Mouse (Mus musculus): ENCODE measurements around the gene Sdf2. TPM values are rescaled to one million over a fixed set of nuclear protein-coding genes. Genes with fewer than 3 reads are reported as not detected.
A peak's percentile ranks its signal among the peaks of the same experiment; 100 is the strongest.
"Not testable (repeated sequence)": the region's sequence is repeated elsewhere in the genome, so short reads cannot be mapped to it uniquely, and the experiment has no call there.

The Sdf2 gene
- polyA plus RNA-seq, 1 experiment from 2014 or later: 118 TPM

DNA sequence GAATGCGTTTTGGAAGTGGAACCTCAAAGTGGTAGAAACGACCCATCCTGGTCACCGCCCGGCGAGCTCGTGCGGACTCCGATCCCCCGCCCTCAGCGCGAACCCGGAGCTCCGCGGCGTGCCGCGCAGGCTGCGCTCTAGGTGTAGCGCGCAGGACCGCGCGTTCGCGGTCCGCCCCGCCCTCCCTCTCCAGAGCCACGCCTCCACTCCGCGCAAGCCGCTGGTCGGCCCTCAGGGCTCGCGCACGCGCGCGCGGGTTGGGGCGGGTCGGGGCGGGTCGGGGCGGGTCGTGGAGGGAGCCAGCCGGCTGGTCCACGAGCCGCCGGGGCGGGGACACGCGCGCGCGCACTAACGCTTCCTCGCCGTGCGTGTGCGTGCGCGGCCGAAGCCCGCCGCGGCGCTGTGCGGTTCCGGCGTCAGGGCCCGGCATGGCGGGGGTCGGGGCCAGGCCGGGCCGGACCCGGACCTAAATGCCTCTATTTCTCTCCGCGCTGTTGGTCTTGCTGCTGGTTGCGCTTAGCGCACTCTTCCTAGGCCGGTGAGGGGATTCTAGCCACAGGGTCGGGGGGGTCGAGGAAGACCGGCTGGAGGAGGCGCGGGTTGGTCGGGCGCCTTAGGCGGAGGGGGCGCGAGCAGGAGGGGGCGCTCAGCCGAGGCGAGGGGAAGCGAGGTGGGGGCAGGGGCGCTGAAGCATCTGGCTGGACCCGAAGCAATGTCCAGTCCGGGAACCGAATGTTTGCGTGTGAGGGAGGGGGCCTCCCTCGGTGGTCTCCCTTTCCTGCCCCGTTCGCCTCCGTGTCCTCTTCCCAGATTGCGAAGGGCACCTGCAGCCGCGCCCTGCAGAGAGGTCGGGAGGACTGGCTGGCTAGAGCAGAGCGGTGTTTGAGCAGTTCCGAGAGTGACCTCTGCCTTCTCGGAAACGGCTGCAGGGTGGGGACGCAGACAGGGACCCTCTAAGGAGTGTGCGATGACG lies 16.1 kb downstream of the Sdf2 start, which contains the start of gene 2610507B11Rik:
2610507B11Rik (plus strand) TSS at position 373 of the 973 bp plus-strand sequence.
- in situ Hi-C loops (cut with MboI; ENCODE audit: low pct_unique_long_range_greater_than_20kb): no loop called here
- POLR2A ChIA-PET: interaction anchor here (0.6 to 2.0 kb wide), 2 partner anchors 37 to 85 kb away, joined by 4 to 6 read pairs; no protein-coding TSS in a partner anchor
- ATAC-seq (peak; percentile 74), DNase-seq (ENCODE audit: low read depth, low spot score) (peak; percentile 47)
- TF ChIP-seq CTCF (IDR thresholded peaks at IDR 0.05): no peak
- no peaks in the 10 kb centered on the region for H3K27me3 ChIP-seq
- CTCF ChIA-PET: interaction anchor here (1.0 to 2.4 kb wide), 5 partner anchors 17 to 83 kb away, joined by 3 to 9 read pairs (median 4); no protein-coding TSS in a partner anchor

DNA sequence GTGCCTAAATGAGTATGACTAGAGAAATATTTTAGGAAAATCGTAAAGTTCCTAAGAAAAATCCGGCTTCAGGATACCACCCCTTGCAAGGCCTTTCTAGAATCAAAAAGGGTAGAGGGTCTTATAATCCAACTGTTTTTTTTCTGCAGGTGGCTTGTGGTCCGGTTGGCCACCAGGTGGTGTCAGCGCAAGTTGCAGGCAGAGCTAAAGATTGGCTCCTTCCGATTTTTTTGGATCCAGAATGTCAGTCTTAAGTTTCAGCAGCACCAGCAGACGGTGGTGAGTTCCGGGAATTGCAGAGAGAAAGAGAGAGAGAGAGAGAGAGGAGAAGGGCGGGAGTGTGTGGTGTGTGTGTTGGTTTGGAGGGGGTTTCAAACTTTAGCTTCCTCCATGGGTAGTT lies 17.0 kb downstream of the Sdf2 start:
- H3K27me3 ChIP-seq: no peaks in the 10 kb centered on the region
- TF ChIP-seq CTCF (IDR thresholded peaks at IDR 0.05): peak; percentile 87
- POLR2A ChIA-PET: interaction anchor here (0.6 to 2.0 kb wide), 3 partner anchors 38 to 84 kb away, joined by 4 to 6 read pairs (median 5); no protein-coding TSS in a partner anchor
- ATAC-seq: no peak
- in situ Hi-C loops (cut with MboI; ENCODE audit: low pct_unique_long_range_greater_than_20kb): no loop called here
- DNase-seq (ENCODE audit: low read depth, low spot score): no peak
- CTCF ChIA-PET: interaction anchor here (1.0 to 2.4 kb wide), 6 partner anchors 16 to 82 kb away, joined by 3 to 9 read pairs (median 4); no protein-coding TSS in a partner anchor

DNA sequence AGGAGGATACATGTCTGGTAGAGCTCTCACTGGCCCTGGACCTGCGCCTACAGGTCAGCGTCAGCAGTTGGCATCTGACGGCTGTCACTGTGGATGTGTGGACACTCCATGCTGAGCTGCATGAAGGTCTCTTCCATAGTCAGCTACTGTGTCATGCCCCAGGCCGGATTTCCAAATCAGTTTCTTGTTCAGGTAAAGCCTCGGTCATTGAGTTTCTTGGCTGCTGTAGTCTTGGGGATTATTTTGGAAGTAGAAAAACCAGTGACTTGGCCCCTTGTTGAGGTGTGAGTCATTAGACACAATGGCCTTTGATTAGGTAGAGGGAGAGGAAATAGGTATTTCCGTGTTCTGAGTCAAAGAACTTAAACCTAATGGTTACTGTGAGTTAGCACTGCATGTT lies 20.0 kb downstream of the Sdf2 start:
- POLR2A ChIA-PET: interaction anchor here (0.9 kb wide), 1 partner anchor 53 kb away, joined by 3 read pairs; no protein-coding TSS in a partner anchor
- DNase-seq (ENCODE audit: low read depth, low spot score) (no peak), ATAC-seq (no peak)
- CTCF ChIA-PET: no interaction called here
- TF ChIP-seq CTCF (IDR thresholded peaks at IDR 0.05): no peak
- no peaks in the 10 kb centered on the region for H3K27me3 ChIP-seq
- in situ Hi-C loops (cut with MboI; ENCODE audit: low pct_unique_long_range_greater_than_20kb): no loop called here

DNA sequence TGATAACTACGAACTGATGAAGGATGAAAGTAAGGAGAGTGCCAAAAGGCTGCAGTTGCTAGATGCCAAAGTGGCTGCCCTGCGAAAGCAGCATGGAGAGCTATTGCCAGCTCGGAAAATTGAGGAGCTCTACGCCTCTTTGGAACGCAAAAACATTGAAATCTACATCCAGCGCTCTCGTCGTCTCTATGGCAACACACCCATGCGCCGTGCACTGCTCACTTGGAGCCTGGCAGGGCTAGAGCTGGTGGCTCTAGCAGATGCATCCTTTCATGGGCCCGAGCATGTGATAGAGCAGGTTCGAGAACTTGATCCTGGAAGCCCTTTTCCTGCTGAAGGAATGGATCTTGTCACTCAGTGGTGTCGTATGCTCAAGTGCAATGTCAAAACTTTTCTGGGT lies 26.4 kb downstream of the Sdf2 start:
- ChIA-PET CTCF (no interaction called here), POLR2A (no interaction called here)
- in situ Hi-C loops (cut with MboI; ENCODE audit: low pct_unique_long_range_greater_than_20kb): no loop called here
- no peak for DNase-seq (ENCODE audit: low read depth, low spot score)
- no peak for TF ChIP-seq CTCF (IDR thresholded peaks at IDR 0.05)
- no peaks in the 10 kb centered on the region for H3K27me3 ChIP-seq
- ATAC-seq: no peak

DNA sequence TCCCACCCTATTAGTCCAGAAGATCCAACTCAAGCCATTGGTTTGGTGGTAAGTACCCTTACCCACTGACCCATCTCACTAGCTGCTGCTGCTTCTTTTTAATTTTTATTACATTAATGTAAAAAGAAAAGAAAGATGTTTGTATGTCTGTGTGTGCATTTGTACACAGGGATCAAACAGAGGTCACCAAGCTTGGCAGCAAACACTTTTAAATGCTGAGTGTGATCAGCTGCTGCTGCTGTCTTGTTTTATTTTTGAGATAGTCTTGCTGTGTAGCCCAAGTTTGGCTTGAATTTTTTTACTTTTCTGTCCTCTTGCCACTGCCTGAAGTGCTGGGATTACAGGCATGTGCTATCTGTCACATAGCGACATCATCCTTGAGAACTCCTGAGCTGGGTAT lies 30.1 kb downstream of the Sdf2 start:
- POLR2A ChIA-PET: no interaction called here
- no peak for ATAC-seq
- no peaks in the 10 kb centered on the region for H3K27me3 ChIP-seq
- in situ Hi-C loops (cut with MboI; ENCODE audit: low pct_unique_long_range_greater_than_20kb): no loop called here
- CTCF ChIA-PET: interaction anchor here (1.0 to 1.2 kb wide), 2 partner anchors 12 to 53 kb away, joined by 3 read pairs; partner anchors contain the start of gene Pigs
- DNase-seq (ENCODE audit: low read depth, low spot score): no peak
- TF ChIP-seq CTCF (IDR thresholded peaks at IDR 0.05): no peak

DNA sequence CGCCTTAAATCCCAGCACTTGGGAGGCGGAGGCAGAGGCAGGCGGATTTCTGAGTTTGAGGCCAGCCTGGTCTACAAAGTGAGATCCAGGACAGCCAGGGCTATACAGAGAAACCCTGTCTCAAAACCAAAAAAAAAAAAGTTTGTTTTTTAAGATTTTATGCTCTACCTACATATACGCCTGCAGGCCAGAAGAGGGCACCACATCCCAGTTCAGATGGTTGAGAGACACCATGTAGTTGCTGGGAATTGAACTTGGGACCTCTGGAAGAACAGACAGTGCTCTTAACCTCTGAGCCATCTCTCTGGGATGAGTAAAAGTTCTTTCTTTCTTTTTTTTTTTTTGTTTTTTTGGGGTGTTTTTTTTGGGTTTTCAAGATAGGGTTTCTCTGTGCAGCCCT lies 30.6 kb downstream of the Sdf2 start:
- CTCF ChIA-PET: interaction anchor here (1.0 to 1.2 kb wide), 2 partner anchors 11 to 52 kb away, joined by 3 read pairs; partner anchors contain the start of gene Pigs
- H3K27me3 ChIP-seq; in situ Hi-C loops (cut with MboI; ENCODE audit: low pct_unique_long_range_greater_than_20kb); ATAC-seq; DNase-seq (ENCODE audit: low read depth, low spot score): not testable (repeated sequence)
- POLR2A ChIA-PET: interaction anchor here (0.7 kb wide), 1 partner anchor 19 kb away, joined by 6 read pairs; no protein-coding TSS in a partner anchor
- TF ChIP-seq CTCF (IDR thresholded peaks at IDR 0.05): peak; percentile 62

DNA sequence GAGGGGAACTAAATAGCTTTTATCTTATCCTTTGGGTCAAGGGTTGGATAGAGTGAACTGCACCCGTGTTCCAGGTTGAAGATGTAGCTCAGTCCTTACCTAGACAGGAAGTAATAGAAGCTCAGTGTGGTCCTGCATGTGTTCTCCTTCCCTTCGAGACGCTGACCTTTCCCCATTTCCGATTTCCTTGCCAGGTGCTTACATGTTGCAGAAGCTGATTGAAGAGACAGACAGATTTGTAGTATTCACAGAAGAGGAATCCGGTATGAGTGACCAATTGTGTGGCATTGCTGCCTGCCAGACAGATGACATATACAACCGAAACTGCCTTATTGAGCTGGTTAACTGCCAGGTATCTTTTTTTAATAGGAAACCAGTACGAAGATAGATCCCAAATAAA lies 33.3 kb downstream of the Sdf2 start:
- TF ChIP-seq CTCF (IDR thresholded peaks at IDR 0.05): no peak
- ATAC-seq (no peak), DNase-seq (ENCODE audit: low read depth, low spot score) (no peak)
- H3K27me3 ChIP-seq: no peaks in the 10 kb centered on the region
- in situ Hi-C loops (cut with MboI; ENCODE audit: low pct_unique_long_range_greater_than_20kb): no loop called here
- ChIA-PET CTCF (interaction anchor here (1.7 kb wide), 1 partner anchor 16 kb away, joined by 9 read pairs; no protein-coding TSS in a partner anchor), POLR2A (interaction anchor here (1.0 kb wide), 1 partner anchor 9 kb away, joined by 3 read pairs; no protein-coding TSS in a partner anchor)

DNA sequence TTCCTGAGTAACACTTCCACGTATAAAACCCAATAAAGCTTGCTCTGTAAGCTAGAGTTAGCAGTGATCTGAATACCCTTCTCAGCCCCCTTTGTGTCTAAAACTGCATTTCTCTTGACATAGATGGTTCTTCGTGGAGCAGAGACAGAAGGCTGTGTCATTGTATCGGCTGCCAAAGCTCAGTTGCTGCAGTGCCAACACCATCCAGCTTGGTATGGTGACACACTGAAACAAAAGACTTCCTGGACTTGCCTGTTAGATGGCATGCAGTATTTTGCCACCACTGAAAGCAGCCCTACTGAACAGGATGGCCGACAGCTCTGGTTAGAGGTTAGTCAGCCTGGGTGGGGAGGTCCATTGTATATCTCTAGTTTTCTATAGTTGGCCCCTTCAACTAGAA lies 34.0 kb downstream of the Sdf2 start:
- H3K27me3 ChIP-seq: no peaks in the 10 kb centered on the region
- ATAC-seq (no peak), DNase-seq (ENCODE audit: low read depth, low spot score) (no peak)
- ChIA-PET POLR2A (interaction anchor here (1.0 kb wide), 1 partner anchor 8 kb away, joined by 3 read pairs; no protein-coding TSS in a partner anchor), CTCF (interaction anchor here (1.7 kb wide), 1 partner anchor 16 kb away, joined by 9 read pairs; no protein-coding TSS in a partner anchor)
- in situ Hi-C loops (cut with MboI; ENCODE audit: low pct_unique_long_range_greater_than_20kb): no loop called here
- TF ChIP-seq CTCF (IDR thresholded peaks at IDR 0.05): no peak

DNA sequence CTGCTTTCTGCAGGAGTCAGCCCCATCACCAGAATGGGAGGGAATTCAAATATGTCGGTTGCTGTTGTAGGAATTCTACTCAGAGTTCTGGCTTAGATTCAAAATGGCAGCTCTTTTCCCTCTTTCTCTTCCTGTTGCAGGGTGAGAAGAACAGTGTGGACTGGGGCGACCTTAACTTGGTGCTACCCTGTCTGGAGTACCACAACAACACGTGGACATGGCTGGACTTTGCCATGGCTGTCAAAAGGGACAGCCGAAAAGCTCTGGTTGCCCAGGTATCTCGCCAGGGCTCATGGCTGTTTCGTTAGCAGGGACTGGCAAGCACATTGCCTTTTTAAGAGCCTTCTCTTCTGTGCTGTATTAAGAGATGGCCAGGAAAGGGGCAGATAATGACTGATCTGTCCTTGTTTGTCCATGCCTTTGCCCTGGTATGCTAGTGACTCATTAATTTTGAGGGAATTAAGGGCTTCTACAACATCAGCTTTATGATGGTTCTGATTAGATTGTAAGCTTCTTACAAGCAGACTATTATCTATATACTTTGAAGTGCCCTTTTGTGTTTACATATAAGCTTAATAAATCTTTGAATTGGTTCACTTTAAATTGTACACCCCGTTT lies 43.7 kb downstream of the Sdf2 start:
- no peak for TF ChIP-seq CTCF (IDR thresholded peaks at IDR 0.05)
- in situ Hi-C loops (cut with MboI; ENCODE audit: low pct_unique_long_range_greater_than_20kb): no loop called here
- ChIA-PET CTCF (interaction anchor here (0.8 to 1.1 kb wide), 2 partner anchors 12 to 16 kb away, joined by 4 to 5 read pairs; partner anchors contain the start of gene Spag5), POLR2A (interaction anchor here (0.8 kb wide), 1 partner anchor 12 kb away, joined by 4 read pairs; the partner anchor contains the start of gene Spag5)
- no peaks in the 10 kb centered on the region for H3K27me3 ChIP-seq
- DNase-seq (ENCODE audit: low read depth, low spot score) (no peak), ATAC-seq (no peak)

DNA sequence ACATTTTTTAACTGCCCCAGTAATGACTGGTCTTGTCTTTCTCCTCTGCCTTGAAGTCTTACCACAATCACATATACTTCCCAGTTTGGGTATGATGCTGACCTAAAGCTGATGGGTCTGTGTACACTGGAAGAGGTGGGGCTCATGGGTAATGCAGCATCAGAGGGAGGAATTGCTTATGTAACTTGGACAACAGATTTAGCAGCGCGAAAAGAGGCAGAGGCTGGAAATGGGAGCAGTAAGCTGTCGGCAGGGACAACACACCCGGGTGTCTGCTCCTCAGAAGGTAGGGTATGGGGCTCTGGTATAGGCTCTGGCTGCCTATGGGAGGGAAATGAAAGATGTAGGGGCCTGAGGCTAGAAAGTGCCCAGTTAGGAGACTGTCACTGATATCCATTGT lies 45.1 kb downstream of the Sdf2 start, which contains the start of gene BC030499:
BC030499 (plus strand) TSS at position 188 of the 400 bp plus-strand sequence.
- no peak for DNase-seq (ENCODE audit: low read depth, low spot score)
- no peak for ATAC-seq
- in situ Hi-C loops (cut with MboI; ENCODE audit: low pct_unique_long_range_greater_than_20kb): no loop called here
- TF ChIP-seq CTCF (IDR thresholded peaks at IDR 0.05): no peak
- ChIA-PET CTCF (no interaction called here), POLR2A (no interaction called here)
- H3K27me3 ChIP-seq: no peaks in the 10 kb centered on the region

Measured in Patski (cell line).